13 mouse cellular contexts compared by ENCODE assay signal in genomic region chr3:83303876-83304275, GRCm38 (mm10).
DNase-seq lines count a peak whose midpoint lies in the region; ATAC-seq and TF ChIP-seq lines count a peak whose summit lies in the region.
"Had no signal": no experiment of that assay in that cellular context is flagged by ENCODE, and none has a peak within 500 bp of the region (broad histone marks: within the 10 kb centered on the region; RNA-seq: fewer than 3 reads in every experiment).

No protein-coding gene starts in this region.

- H3K9ac ChIP-seq in midbrain, embryonic 13.5 days (replicated peaks), result no peak overlapping the region
- H3K9ac ChIP-seq: limb, embryonic 13.5 days had no signal

- peak; percentile 55; the same call in 1 of the 2 replicates for TF ChIP-seq CTCF in brain, embryonic 14.5 days (IDR thresholded peaks at IDR 0.05; ENCODE audit: borderline replicate concordance, extremely low read depth, insufficient read depth, insufficient read length)

- peak; percentile 19 for DNase-seq in heart, postnatal 4 days
- DNase-seq in heart, postnatal 25 days (ENCODE audit: low spot score), result no peak
- peak; percentile 24 for DNase-seq in midbrain, embryonic 10.5 days (ENCODE audit: low spot score)
- peak; percentile 39 for DNase-seq in brain, embryonic 14.5 days (ENCODE audit: low read depth)
- DNase-seq in retina, embryonic 14.5 days (ENCODE audit: low spot score), result peak; percentile 32
- DNase-seq in thymus, postnatal 0 days (ENCODE audit: low spot score), result no peak
- DNase-seq: kidney, adult 9 months; right cerebral cortex, adult 18-20 months; thymus, postnatal 25 days had no signal

- no peak overlapping the region for H3K27ac ChIP-seq in midbrain, embryonic 10.5 days (replicated peaks)
- no peak overlapping the region for H3K27ac ChIP-seq in midbrain, embryonic 13.5 days
- H3K27ac ChIP-seq: limb, embryonic 13.5 days had no signal

- no peaks in the 10 kb centered on the region for H3K4me1 ChIP-seq in midbrain, embryonic 10.5 days
- peaks cover 5% of the 10 kb centered on the region; the same call in 1 of the 2 replicates for H3K4me1 ChIP-seq in midbrain, embryonic 13.5 days (replicated peaks)

- ATAC-seq in midbrain, embryonic 13.5 days, result no peak
- no peak for ATAC-seq in frontal cortex, adult (ENCODE audit: low TSS enrichment)

- H3K4me2 ChIP-seq in midbrain, embryonic 13.5 days (replicated peaks), result no peak overlapping the region
- H3K4me2 ChIP-seq: limb, embryonic 13.5 days had no signal

- H3K9me3 ChIP-seq in midbrain, embryonic 10.5 days (replicated peaks), result no peaks in the 10 kb centered on the region
- no peaks in the 10 kb centered on the region for H3K9me3 ChIP-seq in midbrain, embryonic 13.5 days
- H3K9me3 ChIP-seq: limb, embryonic 13.5 days had no signal

- 72% methylated on average over 5 of the region's 5 CpGs for WGBS in midbrain, embryonic 10.5 days
- WGBS in midbrain, embryonic 13.5 days, result 73% methylated on average over 5 of the region's 5 CpGs

- intact Hi-C loops in heart, postnatal 25 days (cut with DNase I), result no loop called here

- no peak overlapping the region for H3K4me3 ChIP-seq in midbrain, embryonic 10.5 days
- H3K4me3 ChIP-seq in midbrain, embryonic 13.5 days (replicated peaks), result no peak overlapping the region
- H3K4me3 ChIP-seq: erythroblast, embryonic 14.5 days; limb, embryonic 13.5 days had no signal

- no peaks in the 10 kb centered on the region for H3K36me3 ChIP-seq in midbrain, embryonic 10.5 days
- no peaks in the 10 kb centered on the region for H3K36me3 ChIP-seq in midbrain, embryonic 13.5 days

- no peaks in the 10 kb centered on the region for H3K27me3 ChIP-seq in midbrain, embryonic 10.5 days (ENCODE audit: low read depth, poor library complexity, severe bottlenecking)
- no peaks in the 10 kb centered on the region for H3K27me3 ChIP-seq in midbrain, embryonic 13.5 days
- H3K27me3 ChIP-seq: limb, embryonic 13.5 days had no signal

- TF ChIP-seq POLR2A in brain, embryonic 14.5 days (IDR thresholded peaks at IDR 0.05; ENCODE audit: borderline replicate concordance, extremely low read depth, insufficient read depth, insufficient read length, poor library complexity, severe bottlenecking), result no peak

Comparison
In these comparisons a context has a peak if more than half of its experiments do, and no peak if none do; other contexts are left out.
1. DNase-seq: peak in heart, postnatal 4 days (single experiment), midbrain, embryonic 10.5 days (single experiment), brain, embryonic 14.5 days (single experiment) and retina, embryonic 14.5 days (single experiment); none in heart, postnatal 25 days (single experiment) and thymus, postnatal 0 days (single experiment).